Mouse (Mus musculus): Measurements from ENCODE around the gene Ptpn21.

GRCm38 (mm10) chr12:98737801-98738350, 671 bp upstream of the Ptpn21 start:
- TF ChIP-seq CTCF (IDR thresholded peaks at IDR 0.05; ENCODE audit: low read depth) (no peak), EP300 (optimal IDR thresholded peaks at IDR 0.05) (no peak)

Data from stomach, postnatal 0 days (tissue).